Mouse (Mus musculus) telencephalon, adult 2 months (tissue): Measurements from ENCODE around the gene Gm27179.
"Not testable (repeated sequence)": the region's sequence is repeated elsewhere in the genome, so short reads cannot be mapped to it uniquely, and the experiment has no call there.

Experiments used
- DNase-seq: peaks from one replicate; pipeline ENCODE4 v3.0.0-alpha.2; 2011; ENCODE audit warnings: low read depth, low spot score

The Gm27179 gene

GRCm38 (mm10) chr14:69473941-69474646 lies 38.3 kb downstream of the Gm27179 start:
- DNase-seq, result not testable (repeated sequence)

DNA sequence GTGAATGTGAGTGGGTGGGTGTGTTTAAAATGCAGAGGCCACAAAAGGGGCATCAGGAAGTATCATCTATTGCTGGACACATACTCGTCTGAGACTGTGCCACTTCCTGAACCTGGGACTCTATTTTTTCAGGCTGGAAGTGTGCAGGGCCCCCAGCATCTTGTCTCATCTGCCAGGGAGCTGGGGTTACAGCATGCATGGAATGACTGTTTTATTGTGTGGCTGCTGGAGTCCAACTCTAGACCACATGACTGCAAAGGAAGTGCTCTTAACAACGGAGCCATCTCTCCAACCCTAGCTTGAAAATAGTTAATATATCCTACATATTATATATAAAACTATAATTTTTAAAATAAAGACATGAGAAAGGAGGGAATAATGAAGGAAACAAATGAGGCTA lies 39.0 kb downstream of the Gm27179 start:
- not testable (repeated sequence) for DNase-seq

DNA sequence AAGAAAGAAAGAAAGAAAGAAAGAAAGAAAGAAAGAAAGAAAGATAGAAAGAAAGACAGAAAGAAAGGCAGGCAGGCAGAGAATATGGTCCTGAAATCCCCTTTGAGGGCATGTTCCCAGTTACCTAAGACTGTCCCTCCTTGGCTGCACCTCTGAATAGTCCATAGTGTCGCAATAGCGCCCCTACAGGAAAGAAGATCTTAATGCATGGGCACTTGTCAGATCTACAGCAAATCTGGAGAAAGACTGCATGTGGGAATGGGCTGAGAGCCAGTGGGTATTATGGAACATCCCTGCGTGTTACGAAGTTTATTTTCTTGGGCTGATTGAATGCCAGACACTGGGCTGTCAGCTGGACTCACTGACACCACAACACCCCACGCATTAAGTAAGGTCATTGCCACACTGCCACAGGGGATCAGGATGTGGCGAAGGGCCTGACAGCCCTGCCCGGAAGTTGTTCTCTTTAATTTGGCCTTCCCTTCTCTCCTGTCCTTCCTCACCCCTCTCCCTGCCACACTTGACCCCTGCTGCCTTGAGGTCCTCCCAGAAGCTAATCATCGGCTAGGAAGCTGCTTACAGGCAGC lies 42.1 kb downstream of the Gm27179 start:
- DNase-seq, result not testable (repeated sequence)

DNA sequence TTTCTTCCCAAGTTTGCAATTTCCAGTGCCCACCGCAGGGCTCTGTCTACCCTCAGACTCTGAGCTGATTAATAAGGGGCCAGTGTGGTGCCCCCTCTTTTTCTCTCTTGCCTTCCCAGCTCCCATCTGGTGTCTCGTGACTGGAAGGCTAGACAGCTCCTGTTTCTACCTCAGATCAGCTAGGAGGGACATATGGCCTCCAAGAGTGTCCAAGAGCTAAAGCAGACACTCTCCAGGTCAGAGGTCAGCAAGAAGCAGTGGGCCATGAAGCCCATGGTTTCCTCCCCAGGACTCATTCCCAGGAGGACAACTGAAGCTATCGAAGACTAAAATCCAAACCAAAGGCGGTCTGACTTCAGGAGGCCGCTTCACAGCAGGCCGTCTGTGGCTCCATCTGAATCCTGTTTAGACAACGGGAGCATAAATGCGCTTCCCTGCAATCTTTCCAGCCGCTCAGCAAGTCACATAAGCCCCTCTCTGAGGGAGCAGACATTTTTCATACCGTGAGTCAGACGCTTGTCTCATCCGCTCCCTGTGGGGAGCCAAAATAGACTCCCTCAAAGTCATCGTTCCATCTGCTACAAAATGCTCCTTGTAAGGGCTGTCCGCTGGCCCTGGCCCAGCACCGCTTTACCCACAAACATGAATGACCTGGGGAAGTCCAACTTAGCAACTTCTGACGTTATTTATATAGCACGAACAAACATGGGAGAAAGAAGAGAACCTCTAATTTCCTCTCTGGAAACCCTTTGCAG lies 44.6 kb downstream of the Gm27179 start:
- not testable (repeated sequence) for DNase-seq

DNA sequence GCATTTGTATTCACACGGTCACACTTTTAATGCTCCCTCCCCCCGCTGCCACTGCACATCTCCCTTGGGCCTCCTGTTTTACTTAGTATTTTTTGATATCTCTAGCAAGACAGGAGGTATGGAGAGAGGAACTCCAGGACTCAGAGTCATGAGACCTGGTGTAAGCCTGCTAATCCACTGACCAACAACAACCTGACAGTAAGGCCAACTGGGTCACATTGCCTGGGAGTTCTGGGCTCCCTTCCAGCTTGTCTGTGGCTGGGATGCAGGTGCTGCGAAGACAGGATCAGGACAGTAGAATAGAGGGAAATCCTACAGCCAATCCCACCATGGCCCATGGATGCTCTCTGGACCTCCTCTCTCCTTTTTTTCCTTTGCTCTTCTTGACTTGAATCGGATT lies 47.9 kb downstream of the Gm27179 start:
- not testable (repeated sequence) for DNase-seq
